Mouse (Mus musculus) kidney, postnatal 0 days (tissue): Measurements from ENCODE around the gene Cmip. TPM values are rescaled to one million over a fixed set of nuclear protein-coding genes. Genes with fewer than 3 reads are reported as not detected.

Source experiments
- ATAC-seq: fragments of 200-750 bp; cut with Nextera tagmentation; replicated peaks from 2 replicates; pipeline ENCODE4 v1.8.0; 2017; ENCODE audit warnings: low read depth, moderate number of reproducible peaks, moderate TSS enrichment, moderate library complexity; ENCODE audit not compliant: low FRiP score
- DNase-seq: peaks from one replicate; pipeline ENCODE4 v3.0.0-alpha.2; 2016; ENCODE audit warnings: low spot score
- H3K27ac ChIP-seq: fragments of 300-500 bp; sonication (generic); 2 replicates; pipeline ENCODE4 v1.5.1; 2014; ENCODE audit warnings: mild to moderate bottlenecking
- H3K27me3 ChIP-seq: fragments of 300-500 bp; sonication (generic); 2 replicates; pipeline ENCODE4 v1.6.1; 2014; ENCODE audit warnings: low read length, mixed read lengths; ENCODE audit not compliant: insufficient read depth
- H3K36me3 ChIP-seq: fragments of 300-500 bp; sonication (generic); 2 replicates; pipeline ENCODE4 v1.6.1; 2014; ENCODE audit warnings: low read length, mixed read lengths; ENCODE audit not compliant: insufficient read depth
- H3K4me1 ChIP-seq: fragments of 300-500 bp; sonication (generic); replicated peaks from 2 replicates; pipeline ENCODE4 v1.6.1; 2014; ENCODE audit warnings: antibody characterized with exemption, low read length, mixed read lengths; ENCODE audit not compliant: insufficient read depth
- H3K4me2 ChIP-seq: fragments of 300-500 bp; sonication (generic); 2 replicates; pipeline ENCODE4 v1.6.1; 2014; ENCODE audit warnings: mild to moderate bottlenecking, low read length, moderate library complexity, mixed read lengths
- H3K4me3 ChIP-seq: fragments of 300-500 bp; sonication (generic); replicated peaks from 2 replicates; pipeline ENCODE4 v1.5.1; 2014; ENCODE audit warnings: low read depth, low read length
- H3K9ac ChIP-seq: fragments of 300-500 bp; sonication (generic); 2 replicates; pipeline ENCODE4 v1.6.1; 2014; ENCODE audit warnings: low read depth, low read length
- H3K9me3 ChIP-seq: fragments of 300-500 bp; sonication (generic); replicated peaks from 2 replicates; pipeline ENCODE4 v1.6.1; 2016; ENCODE audit warnings: low read length, inconsistent platforms, mixed read lengths
- CTCF ChIP-seq: IDR thresholded peaks from 2 replicates; pipeline ENCODE4 v1.5.1; 2016; ENCODE audit warnings: antibody characterized with exemption, low read depth, mild to moderate bottlenecking, moderate library complexity
- WGBS: fragments of 180-500 bp; shearing (Covaris S2); extraction: QIAGEN DNeasy Blood & Tissue Kit; methylation state at CpG from one replicate; pipeline ENCODE4 v1.1.7; 2014; 5-methylcytosine and 5-hydroxymethylcytosine counted together
- polyA plus RNA-seq: library from polyadenylated mRNA; unstranded; fragments of >200 nt; fragmentation: Nextera tagmentation; extraction: Ambion mirVana; gene quantifications from 2 replicates; pipeline ENCODE4 v1.2.1, GENCODE M21; 2015

Cmip gene
- polyA plus RNA-seq, 1 experiment from 2014 or later = 36.8 TPM

DNA sequence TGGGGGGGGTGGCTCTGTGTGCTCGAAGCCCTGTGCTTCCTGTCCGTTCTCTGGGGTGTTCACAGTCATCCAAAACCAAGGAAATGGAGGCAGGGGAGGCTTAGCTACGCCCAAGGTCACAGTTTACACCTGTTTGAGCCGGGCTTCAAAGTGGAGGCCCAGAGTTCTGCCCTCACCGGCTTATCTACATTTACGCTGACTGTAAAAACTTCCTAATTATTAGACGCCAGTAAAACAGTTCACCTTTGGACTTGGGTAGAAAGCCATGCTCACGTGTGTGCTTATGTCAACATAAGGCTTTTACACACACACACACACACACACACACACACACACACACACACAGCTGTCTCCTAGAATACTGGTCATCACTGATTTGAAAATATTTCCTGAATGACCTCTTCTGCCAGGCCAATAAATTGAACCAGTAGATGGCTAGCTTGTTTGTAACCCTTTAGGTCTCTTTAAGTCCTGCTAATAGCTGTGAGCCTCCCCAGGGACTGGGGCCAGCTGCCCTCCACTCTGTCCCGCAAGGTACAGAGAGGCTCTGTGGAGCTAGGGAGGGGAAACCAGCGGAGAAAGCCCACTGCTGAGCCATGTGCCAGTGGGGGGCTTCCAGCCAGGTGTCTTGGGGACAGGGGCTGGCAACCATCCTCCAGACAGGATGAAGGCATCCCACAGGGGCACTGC, 77.3 kb downstream of the Cmip start:
- peak; percentile 33 for ATAC-seq

DNA sequence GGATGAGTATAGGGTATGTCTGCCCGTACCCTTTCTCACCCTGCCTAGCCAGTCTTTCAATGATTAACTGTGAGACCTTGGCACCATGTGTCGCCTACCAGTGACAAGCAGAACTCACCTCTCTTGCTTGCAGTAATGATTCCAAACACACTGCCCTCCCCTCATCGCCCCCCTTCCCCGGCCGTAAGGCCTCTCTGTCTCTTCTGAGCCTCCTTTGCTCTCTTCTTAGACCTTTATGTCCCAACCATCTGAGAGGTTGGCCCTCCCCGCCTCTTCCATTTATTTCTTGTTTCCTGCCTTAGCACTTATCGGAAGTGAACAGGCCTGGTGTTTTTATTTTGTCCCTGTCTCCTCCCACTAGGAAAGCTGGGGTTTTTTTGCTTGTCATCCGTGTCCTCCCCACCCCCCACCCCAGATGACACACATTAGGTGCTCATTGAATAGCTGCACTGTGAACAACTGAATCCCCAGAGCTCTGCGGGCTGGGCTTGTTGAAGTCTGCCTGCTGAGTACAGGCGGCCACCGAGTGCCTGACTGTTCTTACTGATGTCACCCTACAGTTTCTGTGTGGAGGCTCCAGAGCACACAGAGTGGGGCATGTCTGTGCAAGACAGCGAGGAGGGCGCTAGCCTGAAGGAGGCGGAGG, 78.0 kb downstream of the Cmip start:
- Histone ChIP-seq H3K27me3 (no peaks in the 10 kb centered on the region), H3K9ac (no peak overlapping the region), H3K9me3 (no peaks in the 10 kb centered on the region), H3K27ac (peak overlapping the region; percentile 93), H3K4me2 (peak overlapping the region; percentile 29; the same call in 1 of the 2 replicates), H3K4me1 (peaks cover 52% of the 10 kb centered on the region), H3K4me3 (no peak overlapping the region), H3K36me3 (no peaks in the 10 kb centered on the region)
- no peak for TF ChIP-seq CTCF
- 25% methylated on average over 14 of the region's 14 CpGs for WGBS
- peak; percentile 66 for DNase-seq
- peak; percentile 37; the same call in 1 of the 2 replicates for ATAC-seq

More for the DNA sequence above, 77.3 kb downstream of the Cmip start:
- Histone ChIP-seq H3K4me3 (no peak overlapping the region), H3K9me3 (no peaks in the 10 kb centered on the region), H3K36me3 (no peaks in the 10 kb centered on the region), H3K4me2 (peak overlapping the region; percentile 29; the same call in 1 of the 2 replicates), H3K4me1 (peaks cover 45% of the 10 kb centered on the region), H3K9ac (no peak overlapping the region; the same call in 1 of the 2 replicates), H3K27ac (peak overlapping the region; percentile 93), H3K27me3 (no peaks in the 10 kb centered on the region)
- no peak for DNase-seq
- no peak for TF ChIP-seq CTCF
- 20% methylated on average over 10 of the region's 10 CpGs for WGBS

DNA sequence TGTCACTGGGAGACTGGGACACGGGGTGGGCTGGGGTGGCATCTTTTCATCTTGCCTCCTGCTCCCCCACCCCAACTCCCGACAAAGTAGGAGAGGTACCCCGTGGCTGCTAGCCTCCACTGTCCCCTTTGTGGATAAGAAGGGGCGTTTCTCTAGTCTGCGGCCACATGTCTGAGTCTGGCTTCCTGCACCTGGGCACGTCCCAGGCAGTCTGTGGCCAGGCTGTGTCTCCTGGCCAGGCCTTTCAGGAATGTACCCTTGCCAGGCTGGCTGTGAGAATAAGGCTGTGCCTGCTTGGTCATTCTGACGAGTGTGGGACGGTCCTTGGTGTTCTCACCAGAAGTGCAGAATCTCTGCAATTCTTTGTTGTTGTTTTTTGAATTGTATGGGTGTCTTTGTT, 78.6 kb downstream of the Cmip start:
- H3K27ac ChIP-seq = peak overlapping the region; percentile 93
- no peaks in the 10 kb centered on the region for H3K27me3 ChIP-seq
- DNase-seq (no peak), ATAC-seq (no peak)
- H3K4me2 ChIP-seq = no peak overlapping the region
- no peak for TF ChIP-seq CTCF
- 36% methylated on average over 8 of the region's 8 CpGs for WGBS
- H3K9me3 ChIP-seq = no peaks in the 10 kb centered on the region
- no peak overlapping the region for H3K9ac ChIP-seq
- H3K4me1 ChIP-seq = peaks cover 55% of the 10 kb centered on the region
- no peaks in the 10 kb centered on the region for H3K36me3 ChIP-seq
- no peak overlapping the region for H3K4me3 ChIP-seq

DNA sequence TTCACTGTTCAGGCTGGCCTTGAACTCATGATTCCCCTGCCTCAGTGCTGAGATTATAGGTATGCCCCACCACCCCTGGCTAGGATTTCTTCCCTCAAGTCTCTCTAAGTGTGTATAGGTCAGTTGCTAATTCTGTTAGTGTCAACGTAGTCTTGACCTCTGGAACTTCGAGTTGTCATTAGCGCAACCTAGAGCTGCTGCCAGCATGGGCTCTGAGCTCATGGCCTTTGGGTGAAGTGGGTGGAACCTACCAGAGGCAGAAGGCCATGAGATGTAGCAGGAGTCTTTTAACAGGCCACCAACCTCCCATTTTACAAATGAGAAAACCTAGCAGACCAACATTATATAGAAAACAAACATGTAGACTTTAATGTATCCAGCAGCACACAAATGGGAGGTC, 80.3 kb downstream of the Cmip start:
- 72% methylated on average over 3 of the region's 3 CpGs for WGBS
- Histone ChIP-seq H3K9me3 (no peaks in the 10 kb centered on the region), H3K4me3 (no peak overlapping the region), H3K4me2 (no peak overlapping the region), H3K9ac (no peak overlapping the region), H3K36me3 (no peaks in the 10 kb centered on the region), H3K27ac (no peak overlapping the region), H3K4me1 (peaks cover 52% of the 10 kb centered on the region), H3K27me3 (no peaks in the 10 kb centered on the region)
- no peak for ATAC-seq
- no peak for TF ChIP-seq CTCF
- no peak for DNase-seq

DNA sequence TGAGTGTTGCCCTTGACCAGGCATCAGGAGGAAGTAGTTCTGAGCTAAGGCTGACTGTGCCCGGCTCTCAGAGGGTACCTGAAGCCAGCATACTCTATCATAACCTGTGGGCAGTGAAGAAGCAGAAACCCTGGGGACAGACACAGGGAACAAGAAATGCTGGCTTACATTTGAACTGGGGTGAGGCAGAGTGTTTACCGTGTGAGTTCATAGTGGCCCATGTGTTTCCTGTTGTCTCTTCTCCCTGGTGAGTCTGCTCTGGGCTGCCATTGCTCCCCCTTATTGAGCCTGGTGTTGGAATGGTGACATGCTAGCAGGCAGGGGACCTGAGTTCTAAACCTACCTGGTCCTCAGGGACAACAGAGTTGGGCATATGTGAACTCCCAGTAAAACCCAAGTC, 81.8 kb downstream of the Cmip start:
- Histone ChIP-seq H3K4me3 (no peak overlapping the region), H3K9ac (no peak overlapping the region), H3K27ac (peak overlapping the region; percentile 20), H3K4me1 (peaks cover 49% of the 10 kb centered on the region), H3K9me3 (no peaks in the 10 kb centered on the region), H3K4me2 (no peak overlapping the region), H3K27me3 (no peaks in the 10 kb centered on the region), H3K36me3 (no peaks in the 10 kb centered on the region)
- TF ChIP-seq CTCF = no peak
- DNase-seq (no peak), ATAC-seq (no peak)
- 48% methylated on average over 2 of the region's 2 CpGs for WGBS

DNA sequence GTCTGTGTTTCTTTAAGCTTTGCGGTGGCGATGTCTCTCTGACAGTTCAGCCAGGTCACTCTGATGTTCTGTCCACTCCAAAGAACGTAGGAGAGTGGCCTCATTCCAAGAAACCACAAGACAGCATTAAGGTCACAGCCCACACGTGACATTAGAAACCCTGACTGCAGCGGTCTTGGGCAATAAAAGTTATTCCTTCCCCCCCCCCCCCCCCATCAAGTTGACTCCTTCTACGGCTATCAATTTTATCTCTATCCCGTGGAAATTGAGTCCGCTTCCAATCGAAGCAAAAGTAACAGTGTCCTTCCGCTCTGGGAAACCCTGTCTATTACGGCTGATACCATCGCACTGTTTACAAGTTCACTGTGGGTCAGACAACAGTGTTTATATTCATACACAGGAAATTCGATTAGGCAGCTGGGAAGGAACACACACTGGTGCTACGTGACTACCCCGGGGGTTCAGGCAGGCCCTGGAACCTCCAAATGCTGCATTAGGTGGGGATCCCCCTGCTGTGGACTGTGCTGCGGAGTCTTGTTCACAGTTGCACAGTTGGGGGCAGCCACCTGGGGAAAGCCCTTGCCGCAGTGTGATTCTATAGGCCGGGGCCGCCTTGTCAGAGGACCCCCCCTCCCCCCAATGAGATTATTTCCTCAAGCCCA, 82.6 kb downstream of the Cmip start:
- Histone ChIP-seq H3K4me1 (peaks cover 43% of the 10 kb centered on the region), H3K4me3 (no peak overlapping the region), H3K36me3 (no peaks in the 10 kb centered on the region), H3K27me3 (no peaks in the 10 kb centered on the region), H3K27ac (peak overlapping the region; percentile 67), H3K9me3 (no peaks in the 10 kb centered on the region), H3K4me2 (peak overlapping the region; percentile 27), H3K9ac (0 out of 2 replicates have a peak overlapping the region, but pooled peaks have one; percentile 18)
- ATAC-seq = no peak
- DNase-seq = peak; percentile 55
- TF ChIP-seq CTCF = no peak
- 8% methylated on average over 19 of the region's 19 CpGs for WGBS
